8 mouse cellular contexts compared by ENCODE assay signal in genomic region chr12:70968141-70968790, GRCm38 (mm10). TPM values are rescaled to one million over a fixed set of nuclear protein-coding genes. Genes with fewer than 3 reads are reported as not detected.
DNase-seq lines count a peak whose midpoint lies in the region; ATAC-seq and TF ChIP-seq lines count a peak whose summit lies in the region.

No protein-coding gene starts in this region.

- WGBS in embryonic facial prominence, embryonic 14.5 days = under 1% methylated on average over 34 of the region's 35 CpGs
- under 1% methylated on average over 35 of the region's 35 CpGs for WGBS in kidney, embryonic 15.5 days
- WGBS in limb, embryonic 15.5 days = under 1% methylated on average over 35 of the region's 35 CpGs
- WGBS in midbrain, postnatal 0 days = under 1% methylated on average over 35 of the region's 35 CpGs

- no peaks in the 10 kb centered on the region for H3K9me3 ChIP-seq in embryonic facial prominence, embryonic 14.5 days (ENCODE audit: control insufficient read depth, low read length)
- no peaks in the 10 kb centered on the region for H3K9me3 ChIP-seq in kidney, embryonic 15.5 days (replicated peaks)
- H3K9me3 ChIP-seq in limb, embryonic 15.5 days = no peaks in the 10 kb centered on the region
- no peaks in the 10 kb centered on the region for H3K9me3 ChIP-seq in midbrain, postnatal 0 days (ENCODE audit: low read length)

- ATAC-seq in embryonic facial prominence, embryonic 14.5 days (ENCODE audit: low read depth) = peak; percentile 87
- peak; percentile 87 for ATAC-seq in kidney, embryonic 15.5 days (replicated peaks; ENCODE audit: low FRiP score)
- ATAC-seq in limb, embryonic 15.5 days (ENCODE audit: insufficient number of reproducible peaks, low FRiP score, low TSS enrichment, low read depth) = peak; percentile 88
- ATAC-seq in midbrain, postnatal 0 days (ENCODE audit: low FRiP score) = peak; percentile 88

- H3K4me1 ChIP-seq in embryonic facial prominence, embryonic 14.5 days (ENCODE audit: control insufficient read depth, insufficient read depth, low read length) = no peaks in the 10 kb centered on the region
- H3K4me1 ChIP-seq in kidney, embryonic 15.5 days = peaks cover 6% of the 10 kb centered on the region; the same call in 1 of the 2 replicates
- H3K4me1 ChIP-seq in limb, embryonic 15.5 days = peaks cover 8% of the 10 kb centered on the region
- no peaks in the 10 kb centered on the region for H3K4me1 ChIP-seq in midbrain, postnatal 0 days (ENCODE audit: insufficient read depth, low read length)

- no peaks in the 10 kb centered on the region for H3K27me3 ChIP-seq in embryonic facial prominence, embryonic 14.5 days (replicated peaks; ENCODE audit: control insufficient read depth, insufficient read depth, low read length)
- H3K27me3 ChIP-seq in kidney, embryonic 15.5 days = no peaks in the 10 kb centered on the region
- no peaks in the 10 kb centered on the region for H3K27me3 ChIP-seq in limb, embryonic 15.5 days
- no peaks in the 10 kb centered on the region for H3K27me3 ChIP-seq in midbrain, postnatal 0 days (ENCODE audit: insufficient read depth, low read length)

- peak overlapping the region; percentile 54 for H3K4me2 ChIP-seq in embryonic facial prominence, embryonic 14.5 days (ENCODE audit: low read depth, low read length)
- H3K4me2 ChIP-seq in kidney, embryonic 15.5 days = peak overlapping the region; percentile 68
- H3K4me2 ChIP-seq in limb, embryonic 15.5 days = peak overlapping the region; percentile 46
- peak overlapping the region; percentile 49 for H3K4me2 ChIP-seq in midbrain, postnatal 0 days (ENCODE audit: low read depth, low read length, poor library complexity, severe bottlenecking)

- peak overlapping the region; percentile 98 for H3K27ac ChIP-seq in embryonic facial prominence, embryonic 14.5 days (replicated peaks; ENCODE audit: low read depth, low read length)
- H3K27ac ChIP-seq in kidney, embryonic 15.5 days = peak overlapping the region; percentile 95
- H3K27ac ChIP-seq in limb, embryonic 15.5 days = peak overlapping the region; percentile 95
- peak overlapping the region; percentile 92 for H3K27ac ChIP-seq in midbrain, postnatal 0 days (ENCODE audit: low read depth, low read length)

- TF ChIP-seq CTCF in midbrain, postnatal 0 days (IDR thresholded peaks at IDR 0.05) = peak; percentile 80

- DNase-seq in 416B (ENCODE audit: low read depth) = peak; percentile 75
- DNase-seq in adrenal gland, postnatal 4 days (ENCODE audit: low spot score in 2 of 2) = peak; percentile 61 to 77
- peak; percentile 92 for DNase-seq in embryonic facial prominence, embryonic 14.5 days (ENCODE audit: low spot score)
- peak; percentile 87 to 88 for DNase-seq in heart, adult 9 months (ENCODE audit: low spot score in 2 of 2)
- DNase-seq in midbrain, postnatal 0 days (ENCODE audit: low spot score) = peak; percentile 86
- DNase-seq in spleen, postnatal 36 days (ENCODE audit: low spot score in 2 of 2) = peak; percentile 78 to 82

- H3K4me3 ChIP-seq in embryonic facial prominence, embryonic 14.5 days (ENCODE audit: low read depth, low read length) = peak overlapping the region; percentile 72
- peak overlapping the region; percentile 73 for H3K4me3 ChIP-seq in kidney, embryonic 15.5 days (replicated peaks)
- peak overlapping the region; percentile 57 for H3K4me3 ChIP-seq in limb, embryonic 15.5 days
- H3K4me3 ChIP-seq in midbrain, postnatal 0 days (ENCODE audit: low read depth, low read length) = peak overlapping the region; percentile 61

- peaks cover 15% of the 10 kb centered on the region for H3K36me3 ChIP-seq in embryonic facial prominence, embryonic 14.5 days (ENCODE audit: control insufficient read depth, insufficient read depth, low read length)
- H3K36me3 ChIP-seq in kidney, embryonic 15.5 days = peaks cover 17% of the 10 kb centered on the region
- H3K36me3 ChIP-seq in limb, embryonic 15.5 days = peaks cover 14% of the 10 kb centered on the region
- H3K36me3 ChIP-seq in midbrain, postnatal 0 days (ENCODE audit: insufficient read depth, low read length) = peaks cover 2% of the 10 kb centered on the region

- H3K9ac ChIP-seq in embryonic facial prominence, embryonic 14.5 days (ENCODE audit: low read depth, low read length) = peak overlapping the region; percentile 85
- H3K9ac ChIP-seq in kidney, embryonic 15.5 days = peak overlapping the region; percentile 68
- peak overlapping the region; percentile 73 for H3K9ac ChIP-seq in limb, embryonic 15.5 days
- H3K9ac ChIP-seq in midbrain, postnatal 0 days (replicated peaks; ENCODE audit: low read length, poor library complexity, severe bottlenecking) = peak overlapping the region; percentile 78

RNA-seq across cellular contexts. Expression of gene Psma3, which starts 6.2 kb away (rescaled TPM):
- total RNA-seq in adrenal gland, postnatal 4 days (2021) = 100 to 1,000 TPM; 326 to 333 TPM
- polyA plus RNA-seq in embryonic facial prominence, embryonic 14.5 days (2014; fragmentation: Nextera tagmentation; extraction: Ambion mirVana) = 589 and 594 TPM in 2 replicates
- polyA plus RNA-seq in kidney, embryonic 15.5 days (2015; fragmentation: Nextera tagmentation; extraction: Ambion mirVana) = 591 and 640 TPM in 2 replicates
- 511 and 556 TPM in 2 replicates for polyA plus RNA-seq in limb, embryonic 15.5 days (2015; fragmentation: Nextera tagmentation; extraction: Ambion mirVana)
- total RNA-seq in midbrain, postnatal 0 days (2014; rRNA removed) = 116 and 131 TPM in 2 replicates
- polyA plus RNA-seq in midbrain, postnatal 0 days (2015; fragmentation: Nextera tagmentation; extraction: Ambion mirVana) = 505 and 509 TPM in 2 replicates

RNA-seq across cellular contexts. Expression of gene Actr10, which starts 30.6 kb away (rescaled TPM):
- total RNA-seq in adrenal gland, postnatal 4 days (2021) = 100 to 1,000 TPM; 206 to 212 TPM
- 269 and 276 TPM in 2 replicates for polyA plus RNA-seq in embryonic facial prominence, embryonic 14.5 days (2014; fragmentation: Nextera tagmentation; extraction: Ambion mirVana)
- polyA plus RNA-seq in kidney, embryonic 15.5 days (2015; fragmentation: Nextera tagmentation; extraction: Ambion mirVana) = 222 and 239 TPM in 2 replicates
- 229 and 230 TPM in 2 replicates for polyA plus RNA-seq in limb, embryonic 15.5 days (2015; fragmentation: Nextera tagmentation; extraction: Ambion mirVana)
- total RNA-seq in midbrain, postnatal 0 days (2014; rRNA removed) = 132 and 144 TPM in 2 replicates
- 164 and 171 TPM in 2 replicates for polyA plus RNA-seq in midbrain, postnatal 0 days (2015; fragmentation: Nextera tagmentation; extraction: Ambion mirVana)

RNA-seq across cellular contexts. Expression of gene Arid4a, which starts 47.5 kb away (rescaled TPM):
- total RNA-seq in adrenal gland, postnatal 4 days (2021) = 10 to 100 TPM; 28.1 to 29.1 TPM
- polyA plus RNA-seq in embryonic facial prominence, embryonic 14.5 days (2014; fragmentation: Nextera tagmentation; extraction: Ambion mirVana) = 28.6 and 32.5 TPM in 2 replicates
- 34.9 and 35.6 TPM in 2 replicates for polyA plus RNA-seq in kidney, embryonic 15.5 days (2015; fragmentation: Nextera tagmentation; extraction: Ambion mirVana)
- 39.0 and 40.9 TPM in 2 replicates for polyA plus RNA-seq in limb, embryonic 15.5 days (2015; fragmentation: Nextera tagmentation; extraction: Ambion mirVana)
- 11.0 and 11.1 TPM in 2 replicates for total RNA-seq in midbrain, postnatal 0 days (2014; rRNA removed)
- polyA plus RNA-seq in midbrain, postnatal 0 days (2015; fragmentation: Nextera tagmentation; extraction: Ambion mirVana) = 40.0 and 43.4 TPM in 2 replicates

Comparison
In these comparisons a context has a peak if more than half of its experiments do, and no peak if none do; other contexts are left out.
1. Peak in every context shown above with its lines: DNase-seq, ATAC-seq, H3K4me3 ChIP-seq and H3K27ac ChIP-seq.